Mouse (Mus musculus) intestine, postnatal 0 days (tissue): ENCODE data around the gene Gm45716. TPM values are rescaled to one million over a fixed set of nuclear protein-coding genes. Genes with fewer than 3 reads are reported as not detected.

Source experiments
- ATAC-seq: fragments of 200-750 bp; cut with Nextera tagmentation; 2 replicates; pipeline ENCODE4 v1.8.0; 2017; ENCODE audit warnings: mild to moderate bottlenecking, moderate TSS enrichment, moderate library complexity
- H3K27ac ChIP-seq: fragments of 300-500 bp; sonication (generic); 2 replicates; pipeline ENCODE4 v1.5.1; 2014; ENCODE audit warnings: mild to moderate bottlenecking, low read depth, low read length, moderate library complexity
- H3K27me3 ChIP-seq: fragments of 300-500 bp; sonication (generic); replicated peaks from 2 replicates; pipeline ENCODE4 v1.6.1; 2014; ENCODE audit warnings: low read length, mixed read lengths; ENCODE audit not compliant: control insufficient read depth, insufficient read depth
- H3K36me3 ChIP-seq: fragments of 300-500 bp; sonication (generic); 2 replicates; pipeline ENCODE4 v1.6.1; 2014; ENCODE audit warnings: mild to moderate bottlenecking, moderate library complexity; ENCODE audit not compliant: control insufficient read depth, insufficient read depth
- H3K4me1 ChIP-seq: fragments of 300-500 bp; sonication (generic); replicated peaks from 2 replicates; pipeline ENCODE4 v1.6.1; 2014; ENCODE audit warnings: antibody characterized with exemption, low read length, mixed read lengths; ENCODE audit not compliant: control insufficient read depth, insufficient read depth
- H3K4me2 ChIP-seq: fragments of 300-500 bp; sonication (generic); replicated peaks from 2 replicates; pipeline ENCODE4 v1.6.1; 2014; ENCODE audit warnings: low read depth, mild to moderate bottlenecking, moderate library complexity
- H3K4me3 ChIP-seq: fragments of 300-500 bp; sonication (generic); 2 replicates; pipeline ENCODE4 v1.5.1; 2014; ENCODE audit warnings: low read depth, low read length
- H3K9ac ChIP-seq: fragments of 300-500 bp; sonication (generic); 2 replicates; pipeline ENCODE4 v1.6.1; 2014; ENCODE audit warnings: mild to moderate bottlenecking, low read depth, low read length
- H3K9me3 ChIP-seq: fragments of 300-500 bp; sonication (generic); 2 replicates; pipeline ENCODE4 v1.6.1; 2016; ENCODE audit warnings: mixed run types; ENCODE audit not compliant: control insufficient read depth
- CTCF ChIP-seq: sonication (generic); IDR thresholded peaks from 2 replicates; pipeline ENCODE4 v1.5.1; 2016; ENCODE audit warnings: low read depth, mild to moderate bottlenecking, control low read depth, antibody characterized with exemption, moderate library complexity
- WGBS: fragments of 180-500 bp; shearing (Covaris S2); extraction: QIAGEN DNeasy Blood & Tissue Kit; methylation state at CpG from one replicate; pipeline ENCODE4 v1.1.7; 2014; 5-methylcytosine and 5-hydroxymethylcytosine counted together
- polyA plus RNA-seq: library from polyadenylated mRNA; unstranded; fragments of >200 nt; fragmentation: Nextera tagmentation; extraction: Ambion mirVana; gene quantifications from 2 replicates; pipeline ENCODE4 v1.2.1, GENCODE M21; 2015

The Gm45716 gene
- polyA plus RNA-seq, 1 experiment from 2014 or later: 23.9 TPM

- H3K27me3 ChIP-seq: no peaks in the 10 kb centered on the region
- no peak overlapping the region for H3K9ac ChIP-seq
- H3K36me3 ChIP-seq: no peaks in the 10 kb centered on the region
- H3K27ac ChIP-seq: no peak overlapping the region
- H3K4me2 ChIP-seq: no peak overlapping the region
- no peaks in the 10 kb centered on the region for H3K4me1 ChIP-seq
- no peak for ATAC-seq
- no peaks in the 10 kb centered on the region for H3K9me3 ChIP-seq
- TF ChIP-seq CTCF: peak; percentile 71
- H3K4me3 ChIP-seq: no peak overlapping the region
- 22% methylated on average over 6 of the region's 6 CpGs for WGBS
Measured at GRCm38 (mm10) chr11:90167771-90168170, 19.7 kb upstream of the Gm45716 start.

- Histone ChIP-seq H3K27me3 (no peaks in the 10 kb centered on the region), H3K36me3 (no peaks in the 10 kb centered on the region), H3K4me2 (no peak overlapping the region), H3K4me3 (no peak overlapping the region), H3K4me1 (no peaks in the 10 kb centered on the region), H3K9ac (no peak overlapping the region), H3K27ac (no peak overlapping the region), H3K9me3 (no peaks in the 10 kb centered on the region)
- WGBS: 88% methylated on average over 10 of the region's 10 CpGs
- peak; percentile 43 for TF ChIP-seq CTCF
- ATAC-seq: no peak
Measured at GRCm38 (mm10) chr11:90168338-90169065, 19.0 kb upstream of the Gm45716 start.

GRCm38 (mm10) chr11:90169200-90170013 is 18.1 kb upstream of the Gm45716 start:
- 48% methylated on average over 20 of the region's 20 CpGs for WGBS
- no peaks in the 10 kb centered on the region for H3K27me3 ChIP-seq
- H3K27ac ChIP-seq: no peak overlapping the region
- H3K9ac ChIP-seq: no peak overlapping the region
- no peaks in the 10 kb centered on the region for H3K36me3 ChIP-seq
- no peaks in the 10 kb centered on the region for H3K9me3 ChIP-seq
- no peak for TF ChIP-seq CTCF
- H3K4me1 ChIP-seq: no peaks in the 10 kb centered on the region
- peak overlapping the region; percentile 47 for H3K4me2 ChIP-seq
- 0 out of 2 replicates have a peak overlapping the region, but pooled peaks have one; percentile 9 for H3K4me3 ChIP-seq
- ATAC-seq: no peak

- no peak overlapping the region for H3K9ac ChIP-seq
- peak overlapping the region; percentile 47 for H3K4me2 ChIP-seq
- H3K36me3 ChIP-seq: no peaks in the 10 kb centered on the region
- peak; percentile 99 for TF ChIP-seq CTCF
- H3K4me3 ChIP-seq: 0 out of 2 replicates have a peak overlapping the region, but pooled peaks have one; percentile 9
- ATAC-seq: peak; percentile 57
- H3K27me3 ChIP-seq: no peaks in the 10 kb centered on the region
- no peaks in the 10 kb centered on the region for H3K9me3 ChIP-seq
- H3K27ac ChIP-seq: no peak overlapping the region
- H3K4me1 ChIP-seq: no peaks in the 10 kb centered on the region
- 0% methylated on average over 7 of the region's 7 CpGs for WGBS
Measured at GRCm38 (mm10) chr11:90170014-90170320, 17.5 kb upstream of the Gm45716 start.

- no peaks in the 10 kb centered on the region for H3K9me3 ChIP-seq
- no peak for TF ChIP-seq CTCF
- H3K4me3 ChIP-seq: no peak overlapping the region
- 85% methylated on average over 6 of the region's 6 CpGs for WGBS
- H3K27ac ChIP-seq: no peak overlapping the region
- H3K27me3 ChIP-seq: no peaks in the 10 kb centered on the region
- no peak for ATAC-seq
- H3K9ac ChIP-seq: no peak overlapping the region
- H3K36me3 ChIP-seq: no peaks in the 10 kb centered on the region
- no peaks in the 10 kb centered on the region for H3K4me1 ChIP-seq
- H3K4me2 ChIP-seq: no peak overlapping the region
Measured at GRCm38 (mm10) chr11:90172331-90172730, 15.2 kb upstream of the Gm45716 start.

- Histone ChIP-seq H3K27me3 (no peaks in the 10 kb centered on the region), H3K4me1 (no peaks in the 10 kb centered on the region), H3K36me3 (no peaks in the 10 kb centered on the region), H3K4me3 (no peak overlapping the region), H3K9ac (no peak overlapping the region), H3K9me3 (no peaks in the 10 kb centered on the region), H3K4me2 (no peak overlapping the region), H3K27ac (no peak overlapping the region)
- 87% methylated on average over 14 of the region's 14 CpGs for WGBS
- no peak for ATAC-seq
- no peak for TF ChIP-seq CTCF
Measured at GRCm38 (mm10) chr11:90175634-90176300, 11.7 kb upstream of the Gm45716 start.
